Mouse (Mus musculus) retina, embryonic 14.5 days (tissue): Measurements from ENCODE around the gene Cdk6.

ENCODE experiments used
- DNase-seq: peaks from one replicate; pipeline ENCODE4 v3.0.0-alpha.2; 2015; ENCODE audit warnings: low spot score

The Cdk6 gene

DNA sequence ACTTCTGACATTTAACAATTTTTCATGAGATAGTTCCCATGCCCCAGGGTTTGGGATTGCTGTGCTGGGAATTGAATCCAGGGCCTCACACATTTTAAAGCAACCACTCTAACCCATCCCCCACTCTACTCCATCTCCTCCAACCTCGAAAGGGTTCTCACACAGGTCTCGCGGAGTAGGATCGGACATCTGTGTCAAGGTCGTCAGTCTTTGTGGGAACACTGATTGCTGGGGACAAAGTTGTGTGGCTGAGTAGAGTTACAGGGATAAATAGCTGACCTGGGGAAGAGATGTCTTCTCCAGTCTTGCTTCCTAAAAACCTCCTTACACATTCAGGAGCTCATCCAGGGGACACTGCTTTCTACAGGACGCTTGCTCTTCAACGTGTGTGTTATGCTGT lies 237.8 kb downstream of the Cdk6 start:
- DNase-seq: no peak
